Mouse (Mus musculus) liver, postnatal 0 days (tissue): ENCODE data around the gene Rmnd5a. TPM values are rescaled to one million over a fixed set of nuclear protein-coding genes. Genes with fewer than 3 reads are reported as not detected.

Experiments
- ATAC-seq: fragments of 200-750 bp; cut with Nextera tagmentation; 2 replicates; pipeline ENCODE4 v1.8.0; 2017; ENCODE audit warnings: mild to moderate bottlenecking, moderate library complexity
- DNase-seq: peaks from one replicate; pipeline ENCODE4 v3.0.0-alpha.2; 2016
- H3K27ac ChIP-seq: fragments of 300-500 bp; sonication (generic); 2 replicates; pipeline ENCODE4 v1.5.1; 2014; ENCODE audit warnings: antibody characterized with exemption, moderate library complexity, mild to moderate bottlenecking, low read depth
- H3K27me3 ChIP-seq: fragments of 300-500 bp; sonication (generic); 2 replicates; pipeline ENCODE4 v1.6.1; 2014; ENCODE audit warnings: low read length, control low read depth, mixed read lengths; ENCODE audit not compliant: insufficient read depth
- H3K36me3 ChIP-seq: fragments of 300-500 bp; sonication (generic); replicated peaks from 2 replicates; pipeline ENCODE4 v1.6.1; 2014; ENCODE audit warnings: mild to moderate bottlenecking, control low read depth, low read length, moderate library complexity, mixed read lengths; ENCODE audit not compliant: insufficient read depth
- H3K4me1 ChIP-seq: fragments of 300-500 bp; sonication (generic); 2 replicates; pipeline ENCODE4 v1.6.1; 2014; ENCODE audit warnings: antibody characterized with exemption, mild to moderate bottlenecking, control low read depth; ENCODE audit not compliant: insufficient read depth
- H3K4me2 ChIP-seq: fragments of 300-500 bp; sonication (generic); 2 replicates; pipeline ENCODE4 v1.6.1; 2014; ENCODE audit warnings: low read depth, mild to moderate bottlenecking, low read length, moderate library complexity, mixed read lengths
- H3K4me3 ChIP-seq: fragments of 300-500 bp; sonication (generic); 2 replicates; pipeline ENCODE4 v1.5.1; 2014; ENCODE audit warnings: low read depth, low read length
- H3K9ac ChIP-seq: fragments of 300-500 bp; sonication (generic); replicated peaks from 2 replicates; pipeline ENCODE4 v1.6.1; 2014; ENCODE audit warnings: mild to moderate bottlenecking, moderate library complexity
- H3K9me3 ChIP-seq: fragments of 300-500 bp; sonication (generic); 2 replicates; pipeline ENCODE4 v1.6.1; 2016; ENCODE audit warnings: mild to moderate bottlenecking, control low read depth, low read length, mixed read lengths
- CTCF ChIP-seq: sonication (generic); IDR thresholded peaks from 2 replicates; pipeline ENCODE4 v1.5.1; 2016; ENCODE audit warnings: antibody characterized with exemption, low read depth
- EP300 ChIP-seq: IDR thresholded peaks from 2 replicates; pipeline ENCODE4 v1.6.1; 2016; ENCODE audit warnings: antibody characterized with exemption, low read depth, mild to moderate bottlenecking
- WGBS: fragments of 180-500 bp; shearing (Covaris S2); extraction: QIAGEN DNeasy Blood & Tissue Kit; methylation state at CpG from one replicate; pipeline ENCODE4 v1.1.7; 2014; ENCODE audit not compliant: insufficient replicate concordance; 5-methylcytosine and 5-hydroxymethylcytosine counted together
- polyA plus RNA-seq: library from polyadenylated mRNA; unstranded; fragments of >200 nt; fragmentation: Nextera tagmentation; extraction: Ambion mirVana; gene quantifications from 2 replicates; pipeline ENCODE4 v1.2.1, GENCODE M21; 2015

Gene Rmnd5a
- polyA plus RNA-seq, 1 experiment from 2014 or later: 6.3 TPM

DNA sequence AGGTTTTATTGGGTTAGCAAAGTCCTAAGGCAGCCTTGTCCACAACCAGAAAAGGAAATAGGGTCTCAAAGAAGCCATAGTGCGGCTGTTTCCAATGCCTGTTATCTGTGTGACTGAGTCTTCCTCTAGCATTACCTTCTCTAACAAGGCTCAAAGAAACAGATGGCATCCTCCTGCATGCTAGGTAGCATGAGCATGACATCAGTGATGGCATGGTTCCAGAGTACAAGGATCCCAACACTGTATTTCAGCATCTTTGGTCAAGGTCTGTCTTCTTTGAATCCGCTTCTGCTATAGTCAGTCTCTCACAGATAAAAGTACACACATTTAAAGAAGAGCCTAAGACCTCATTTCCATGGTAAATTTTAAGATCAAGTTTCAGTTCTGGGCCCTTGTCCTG, 49.9 kb downstream of the Rmnd5a start:
- DNase-seq: no peak
- TF ChIP-seq CTCF (no peak), EP300 (no peak)
- Histone ChIP-seq H3K9me3 (no peaks in the 10 kb centered on the region), H3K4me1 (no peaks in the 10 kb centered on the region), H3K4me3 (no peak overlapping the region), H3K27ac (no peak overlapping the region), H3K36me3 (peaks cover 40% of the 10 kb centered on the region), H3K4me2 (no peak overlapping the region), H3K27me3 (no peaks in the 10 kb centered on the region), H3K9ac (no peak overlapping the region)
- ATAC-seq: peak; percentile 35
- 89% methylated on average over 2 of the region's 2 CpGs for WGBS

GRCm38 (mm10) chr6:71381654-71382053, 58.8 kb downstream of the Rmnd5a start:
- Histone ChIP-seq H3K4me3 (no peak overlapping the region), H3K9ac (no peak overlapping the region), H3K27me3 (no peaks in the 10 kb centered on the region), H3K27ac (no peak overlapping the region), H3K9me3 (no peaks in the 10 kb centered on the region), H3K4me2 (no peak overlapping the region), H3K4me1 (no peaks in the 10 kb centered on the region), H3K36me3 (no peaks in the 10 kb centered on the region)
- 79% methylated on average over 5 of the region's 5 CpGs for WGBS
- DNase-seq (no peak), ATAC-seq (no peak)
- TF ChIP-seq EP300 (no peak), CTCF (no peak)

DNA sequence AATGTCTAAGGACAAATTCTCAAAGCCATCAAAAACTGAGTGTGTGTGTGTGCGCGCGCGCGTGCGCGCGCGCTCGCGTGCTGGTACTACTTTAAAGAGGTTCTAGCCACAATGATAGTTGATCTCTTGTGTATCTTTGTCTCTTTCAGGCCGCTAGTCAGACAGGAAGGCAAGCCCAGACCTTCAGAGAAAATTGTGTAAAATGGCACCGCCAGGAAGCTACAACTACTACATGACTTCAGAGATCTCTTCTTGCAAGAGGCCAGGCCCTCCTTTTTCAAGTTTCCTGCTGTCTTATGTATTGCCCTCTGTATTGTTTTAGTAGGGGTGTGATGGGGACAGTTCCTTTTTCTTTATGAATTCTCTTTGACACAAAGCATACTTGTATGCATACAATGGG, 63.7 kb downstream of the Rmnd5a start:
- H3K27me3 ChIP-seq: no peaks in the 10 kb centered on the region
- no peak for TF ChIP-seq CTCF
- TF ChIP-seq EP300: no peak
- no peak overlapping the region for H3K4me3 ChIP-seq
- H3K9me3 ChIP-seq: no peaks in the 10 kb centered on the region
- no peaks in the 10 kb centered on the region for H3K36me3 ChIP-seq
- no peak overlapping the region for H3K27ac ChIP-seq
- no peaks in the 10 kb centered on the region for H3K4me1 ChIP-seq
- WGBS: 95% methylated on average over 13 of the region's 13 CpGs
- H3K9ac ChIP-seq: no peak overlapping the region
- H3K4me2 ChIP-seq: no peak overlapping the region
- ATAC-seq (no peak), DNase-seq (no peak)

GRCm38 (mm10) chr6:71374921-71375320, 65.5 kb downstream of the Rmnd5a start:
- DNase-seq: no peak
- Histone ChIP-seq H3K27me3 (no peaks in the 10 kb centered on the region), H3K4me3 (no peak overlapping the region), H3K4me1 (no peaks in the 10 kb centered on the region), H3K27ac (no peak overlapping the region), H3K9me3 (no peaks in the 10 kb centered on the region), H3K4me2 (no peak overlapping the region), H3K9ac (no peak overlapping the region), H3K36me3 (no peaks in the 10 kb centered on the region)
- TF ChIP-seq EP300: no peak
- 58% methylated on average over 2 of the region's 2 CpGs for WGBS
- ATAC-seq: no peak

DNA sequence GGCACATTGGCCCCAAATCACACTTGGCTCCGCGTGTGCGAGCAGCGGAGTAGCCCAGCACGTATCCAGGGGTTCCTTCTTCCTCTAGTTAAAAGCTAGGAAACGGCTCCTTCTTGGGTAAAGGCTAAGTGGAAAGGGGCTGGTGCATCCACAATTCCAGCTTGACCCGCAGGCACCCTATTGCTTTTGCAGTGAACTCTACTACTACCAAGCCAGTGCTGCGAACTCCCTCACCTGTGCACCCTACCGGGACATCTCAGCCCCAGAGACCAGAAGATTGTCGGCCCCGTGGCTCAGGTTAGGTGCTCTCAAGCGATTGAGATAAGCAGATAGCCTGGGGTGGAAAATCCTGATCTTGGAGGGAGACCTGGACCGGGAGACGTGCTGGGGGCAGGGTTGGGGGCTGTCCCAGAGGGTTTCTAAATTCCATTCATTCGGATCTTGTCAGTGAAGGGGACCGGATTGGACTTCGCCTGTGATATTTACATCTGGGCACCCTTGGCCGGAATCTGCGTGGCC, 66.1 kb downstream of the Rmnd5a start:
- WGBS: 81% methylated on average over 19 of the region's 19 CpGs
- H3K27ac ChIP-seq: no peak overlapping the region
- no peak for TF ChIP-seq EP300
- no peak for TF ChIP-seq CTCF
- no peaks in the 10 kb centered on the region for H3K9me3 ChIP-seq
- no peak overlapping the region for H3K4me2 ChIP-seq
- no peaks in the 10 kb centered on the region for H3K4me1 ChIP-seq
- no peaks in the 10 kb centered on the region for H3K27me3 ChIP-seq
- no peak overlapping the region for H3K4me3 ChIP-seq
- no peaks in the 10 kb centered on the region for H3K36me3 ChIP-seq
- ATAC-seq: no peak
- H3K9ac ChIP-seq: no peak overlapping the region
- no peak for DNase-seq

DNA sequence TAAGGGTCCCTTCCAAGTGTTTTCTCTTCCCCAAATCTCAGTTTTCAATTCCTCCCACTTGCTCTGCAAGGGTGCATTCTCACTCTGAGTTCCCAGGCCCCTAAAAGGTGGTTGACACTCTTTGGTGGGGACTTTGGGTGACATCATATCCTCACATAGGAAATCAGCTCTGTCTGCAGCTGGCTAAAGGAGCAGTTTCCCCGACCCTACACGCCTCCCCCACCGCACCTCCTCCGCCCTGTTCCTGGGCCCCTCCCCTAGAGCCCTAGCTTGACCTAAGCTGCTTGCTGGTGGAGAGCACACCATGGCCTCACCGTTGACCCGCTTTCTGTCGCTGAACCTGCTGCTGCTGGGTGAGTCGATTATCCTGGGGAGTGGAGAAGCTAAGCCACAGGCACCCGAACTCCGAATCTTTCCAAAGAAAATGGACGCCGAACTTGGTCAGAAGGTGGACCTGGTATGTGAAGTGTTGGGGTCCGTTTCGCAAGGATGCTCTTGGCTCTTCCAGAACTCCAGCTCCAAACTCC, 67.1 kb downstream of the Rmnd5a start, which contains the start of gene Cd8a:
Gene Cd8a (plus strand): TSS at position 179 of the 527 bp plus-strand sequence.
- ATAC-seq: no peak

More for the DNA sequence above, 67.1 kb downstream of the Rmnd5a start, which contains the start of gene Cd8a:
- H3K4me1 ChIP-seq: no peaks in the 10 kb centered on the region
- no peaks in the 10 kb centered on the region for H3K9me3 ChIP-seq
- no peak within 1 kb of the TSS for H3K4me3 ChIP-seq
- no peak within 1 kb of the TSS for H3K27ac ChIP-seq
- TF ChIP-seq CTCF (no peak), EP300 (no peak)
- 64% methylated on average over 14 of the region's 14 CpGs for WGBS
- no peak for DNase-seq
- no peaks in the 10 kb centered on the region for H3K36me3 ChIP-seq
- no peak within 1 kb of the TSS for H3K4me2 ChIP-seq
- no peaks in the 10 kb centered on the region for H3K27me3 ChIP-seq
- no peak within 1 kb of the TSS for H3K9ac ChIP-seq
